Mouse (Mus musculus) liver, embryonic 16.5 days (tissue): ENCODE results near the gene Lce1m. TPM values are rescaled to one million over a fixed set of nuclear protein-coding genes. Genes with fewer than 3 reads are reported as not detected.

Experiments
- ATAC-seq: fragments of 200-750 bp; cut with Nextera tagmentation; 2 replicates; pipeline ENCODE4 v1.8.0; 2017; ENCODE audit warnings: low read depth, mild to moderate bottlenecking, moderate number of reproducible peaks, moderate library complexity
- H3K27ac ChIP-seq: fragments of 300-500 bp; sonication (generic); 2 replicates; pipeline ENCODE4 v1.5.1; 2014; ENCODE audit warnings: mild to moderate bottlenecking, low read length
- H3K27me3 ChIP-seq: fragments of 300-500 bp; sonication (generic); 2 replicates; pipeline ENCODE4 v1.6.1; 2014; ENCODE audit warnings: low read depth, low read length, mixed read lengths; ENCODE audit not compliant: control insufficient read depth, insufficient read depth
- H3K36me3 ChIP-seq: fragments of 300-500 bp; sonication (generic); 2 replicates; pipeline ENCODE4 v1.6.1; 2014; ENCODE audit warnings: mild to moderate bottlenecking; ENCODE audit not compliant: control insufficient read depth, insufficient read depth
- H3K4me1 ChIP-seq: fragments of 300-500 bp; sonication (generic); 2 replicates; pipeline ENCODE4 v1.6.1; 2014; ENCODE audit warnings: low read depth, low read length, mixed read lengths; ENCODE audit not compliant: control insufficient read depth
- H3K4me2 ChIP-seq: fragments of 300-500 bp; sonication (generic); 2 replicates; pipeline ENCODE4 v1.6.1; 2014; ENCODE audit warnings: low read depth, low read length, mixed read lengths
- H3K4me3 ChIP-seq: fragments of 300-500 bp; sonication (generic); 2 replicates; pipeline ENCODE4 v1.5.1; 2014; ENCODE audit warnings: low read depth, mild to moderate bottlenecking, low read length
- H3K9ac ChIP-seq: fragments of 300-500 bp; sonication (generic); 2 replicates; pipeline ENCODE4 v1.6.1; 2014; ENCODE audit warnings: low read depth, low read length
- H3K9me3 ChIP-seq: fragments of 300-500 bp; sonication (generic); replicated peaks from 2 replicates; pipeline ENCODE4 v1.6.1; 2016; ENCODE audit warnings: low read length; ENCODE audit not compliant: control insufficient read depth
- WGBS: fragments of 180-500 bp; shearing (Covaris S2); extraction: QIAGEN DNeasy Blood & Tissue Kit; methylation state at CpG from one replicate; pipeline ENCODE4 v1.1.7; 2014; ENCODE audit not compliant: insufficient replicate concordance; 5-methylcytosine and 5-hydroxymethylcytosine counted together
- polyA plus RNA-seq: library from polyadenylated mRNA; unstranded; fragments of >200 nt; fragmentation: Nextera tagmentation; extraction: Ambion mirVana; gene quantifications from 2 replicates; pipeline ENCODE4 v1.2.1, GENCODE M21; 2015

Gene Lce1m
- polyA plus RNA-seq, 1 experiment from 2014 or later, result not detected

DNA sequence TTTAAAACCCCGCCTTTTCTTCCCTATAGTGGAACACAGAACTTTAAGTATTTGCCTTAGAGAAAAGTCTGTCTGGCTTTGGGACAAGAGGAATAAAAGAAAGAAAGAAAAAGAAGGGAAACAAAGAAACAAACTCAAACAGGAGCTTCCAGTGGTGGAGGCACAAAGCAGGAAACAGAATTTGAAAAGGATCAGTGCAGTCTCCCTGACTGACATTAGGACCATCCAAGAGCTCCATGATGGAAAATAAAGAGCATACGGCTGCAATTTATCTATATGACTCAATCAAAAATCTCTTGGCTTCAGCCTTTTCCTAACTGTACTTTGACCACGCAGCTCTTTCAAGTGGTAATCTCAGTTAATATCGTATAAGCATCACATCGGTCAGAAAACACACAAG, 4.0 kb downstream of the Lce1m start:
- no peak for ATAC-seq
- Histone ChIP-seq H3K9ac (no peak overlapping the region), H3K9me3 (no peaks in the 10 kb centered on the region), H3K4me3 (peak overlapping the region; percentile 40; the same call in 1 of the 2 replicates), H3K36me3 (no peaks in the 10 kb centered on the region), H3K4me1 (no peaks in the 10 kb centered on the region), H3K4me2 (peak overlapping the region; percentile 38; the same call in 1 of the 2 replicates), H3K27ac (no peak overlapping the region), H3K27me3 (no peaks in the 10 kb centered on the region)
- WGBS, result 28% methylated on average over 5 of the region's 5 CpGs

DNA sequence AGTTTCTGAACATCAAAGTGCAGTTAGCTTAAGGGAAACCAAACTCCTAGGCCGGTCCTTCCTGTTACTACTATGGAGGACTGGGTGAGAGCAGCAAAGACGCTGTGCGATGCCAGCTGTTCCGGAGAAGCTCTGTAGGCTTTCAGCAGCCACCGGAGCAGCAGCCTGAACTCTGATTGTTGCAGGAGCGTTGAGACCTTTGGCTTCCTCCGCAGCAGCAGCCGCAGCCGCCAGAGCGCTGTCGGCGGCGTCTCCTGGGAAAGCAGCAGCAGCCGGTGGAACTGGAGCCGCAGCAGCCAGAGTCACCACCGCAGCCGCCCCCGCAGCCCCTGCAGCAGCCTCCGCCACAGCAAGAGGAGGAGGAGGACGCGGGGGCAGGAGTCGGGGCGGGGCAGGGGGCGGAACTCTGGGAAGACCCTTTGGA, 4.5 kb downstream of the Lce1m start:
- no peak overlapping the region for H3K27ac ChIP-seq
- H3K4me2 ChIP-seq, result peak overlapping the region; percentile 38
- no peaks in the 10 kb centered on the region for H3K27me3 ChIP-seq
- H3K9me3 ChIP-seq, result no peaks in the 10 kb centered on the region
- no peaks in the 10 kb centered on the region for H3K4me1 ChIP-seq
- no peak overlapping the region for H3K9ac ChIP-seq
- H3K4me3 ChIP-seq, result peak overlapping the region; percentile 40; the same call in 1 of the 2 replicates
- no peak for ATAC-seq
- 1% methylated on average over 24 of the region's 24 CpGs for WGBS
- H3K36me3 ChIP-seq, result no peaks in the 10 kb centered on the region

DNA sequence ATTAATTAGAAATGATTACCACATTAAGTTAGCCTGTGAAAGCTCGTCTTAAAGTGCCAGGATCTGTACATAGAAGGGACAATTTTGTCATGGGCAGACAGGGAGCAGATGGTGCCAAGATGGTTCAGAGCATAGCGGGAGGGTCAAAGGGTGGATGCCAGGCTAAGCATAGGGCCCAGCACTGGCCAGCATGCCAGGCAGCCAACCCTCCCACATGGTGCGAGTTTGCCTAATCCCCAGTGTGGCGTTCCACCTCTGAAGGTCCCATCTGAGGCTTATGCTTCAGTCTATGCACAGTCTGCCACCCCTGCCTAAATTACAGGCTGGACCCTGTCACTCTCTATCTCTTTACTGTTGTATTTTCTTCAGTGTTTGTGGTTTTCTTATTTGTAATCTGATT, 16.0 kb downstream of the Lce1m start:
- H3K9ac ChIP-seq, result no peak overlapping the region
- WGBS, result 58% methylated on average over 4 of the region's 4 CpGs

DNA sequence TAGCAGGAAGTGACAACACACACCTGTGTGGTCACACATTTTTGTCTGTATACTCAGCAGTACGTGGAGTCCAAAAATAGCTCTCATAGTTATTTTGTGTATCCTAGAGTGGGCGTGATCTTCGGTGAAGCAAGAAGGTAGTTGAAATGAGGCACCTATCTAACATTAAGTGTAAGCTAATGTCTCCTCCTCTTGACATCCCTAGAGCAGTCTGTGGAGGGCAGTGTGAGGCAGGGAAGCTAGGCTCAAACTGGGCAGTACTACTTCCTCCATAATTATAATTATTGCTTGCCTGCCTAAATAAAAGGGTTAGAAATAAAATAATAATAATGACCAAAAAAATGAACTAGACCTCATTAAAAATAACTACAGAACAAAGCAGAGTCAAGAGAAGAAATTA, 18.2 kb downstream of the Lce1m start:
- Histone ChIP-seq H3K9ac (no peak overlapping the region), H3K27ac (no peak overlapping the region), H3K36me3 (no peaks in the 10 kb centered on the region), H3K4me2 (no peak overlapping the region), H3K9me3 (no peaks in the 10 kb centered on the region), H3K27me3 (no peaks in the 10 kb centered on the region), H3K4me1 (no peaks in the 10 kb centered on the region), H3K4me3 (no peak overlapping the region)
- 55% methylated on average over 3 of the region's 3 CpGs for WGBS
- no peak for ATAC-seq

More for the DNA sequence above, 16.0 kb downstream of the Lce1m start:
- Histone ChIP-seq H3K9me3 (no peaks in the 10 kb centered on the region), H3K27me3 (no peaks in the 10 kb centered on the region), H3K4me1 (no peaks in the 10 kb centered on the region), H3K4me3 (no peak overlapping the region), H3K27ac (no peak overlapping the region), H3K4me2 (no peak overlapping the region), H3K36me3 (no peaks in the 10 kb centered on the region)
- ATAC-seq, result no peak

DNA sequence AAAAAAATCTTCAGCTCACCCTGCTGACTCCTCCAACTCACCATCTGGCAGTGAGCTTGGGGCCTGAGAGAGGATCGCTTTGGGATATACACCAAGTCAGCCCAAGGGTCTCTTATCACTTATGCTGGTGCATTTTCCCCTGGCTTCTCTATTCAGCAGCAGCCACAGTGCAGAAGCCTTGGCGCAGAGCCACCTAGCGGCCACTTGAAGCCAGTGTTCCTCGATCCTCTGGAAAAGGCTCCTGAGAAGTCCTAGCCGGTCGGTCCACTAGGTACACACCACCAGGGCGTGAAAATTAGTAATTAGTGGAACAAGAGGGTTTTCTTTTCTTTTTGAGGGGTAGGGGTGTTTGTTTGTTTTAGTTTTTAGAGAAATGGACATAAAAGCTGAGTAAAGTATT, 20.2 kb downstream of the Lce1m start:
- no peaks in the 10 kb centered on the region for H3K36me3 ChIP-seq
- 6% methylated on average over 7 of the region's 7 CpGs for WGBS
- H3K4me1 ChIP-seq, result no peaks in the 10 kb centered on the region
- H3K27me3 ChIP-seq, result no peaks in the 10 kb centered on the region
- no peak overlapping the region for H3K9ac ChIP-seq
- no peak overlapping the region for H3K4me3 ChIP-seq
- H3K4me2 ChIP-seq, result no peak overlapping the region
- H3K27ac ChIP-seq, result no peak overlapping the region
- no peak for ATAC-seq
- H3K9me3 ChIP-seq, result no peaks in the 10 kb centered on the region

DNA sequence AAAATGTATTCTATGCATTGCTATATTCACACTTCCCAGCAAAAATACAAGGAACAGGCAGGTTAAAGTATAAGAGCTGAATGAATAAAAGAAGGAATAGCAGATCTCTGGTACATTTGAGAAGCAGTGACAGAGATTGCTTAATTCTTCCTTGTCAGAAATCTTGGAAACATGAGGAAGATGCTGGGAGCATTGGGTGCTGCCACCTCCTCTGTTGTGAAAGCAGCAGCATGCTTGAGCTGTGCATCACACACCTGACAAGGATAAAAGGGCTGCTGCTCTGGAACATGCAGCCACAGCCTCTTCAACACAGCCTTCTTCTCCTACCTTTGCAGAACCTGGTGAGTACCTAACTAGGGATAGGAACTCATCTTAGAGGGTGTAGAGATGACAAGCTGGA, 26.9 kb downstream of the Lce1m start, which contains the start of gene Lce3f:
Lce3f (plus strand) TSS at position 301 of the 400 bp plus-strand sequence.
- ATAC-seq, result no peak
- Histone ChIP-seq H3K9me3 (no peaks in the 10 kb centered on the region), H3K36me3 (no peaks in the 10 kb centered on the region), H3K27ac (no peak within 1 kb of the TSS), H3K27me3 (no peaks in the 10 kb centered on the region), H3K4me2 (no peak within 1 kb of the TSS), H3K4me3 (no peak within 1 kb of the TSS), H3K9ac (no peak within 1 kb of the TSS), H3K4me1 (no peaks in the 10 kb centered on the region)

DNA sequence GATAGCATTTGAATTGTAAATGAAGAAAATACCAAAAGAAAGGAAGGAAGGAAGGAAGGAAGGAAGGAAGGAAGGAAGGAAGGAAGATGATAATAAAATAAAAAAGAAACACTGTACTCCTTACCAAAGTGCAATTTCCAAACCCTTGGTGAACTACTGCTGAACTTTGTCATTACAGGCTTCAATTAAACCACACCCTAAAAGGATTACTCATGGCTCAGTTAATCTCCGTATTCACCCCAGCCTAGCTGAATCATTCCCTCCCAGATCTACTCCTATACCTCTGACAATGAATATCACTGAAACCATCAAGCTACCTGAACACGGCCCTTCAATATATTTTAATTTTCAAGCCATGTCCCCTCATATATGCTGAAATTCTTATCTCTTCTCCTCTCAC, 40.4 kb downstream of the Lce1m start:
- H3K27ac ChIP-seq, result no peak overlapping the region
- H3K4me2 ChIP-seq, result no peak overlapping the region
- no peaks in the 10 kb centered on the region for H3K36me3 ChIP-seq
- H3K9ac ChIP-seq, result no peak overlapping the region
- no peaks in the 10 kb centered on the region for H3K4me1 ChIP-seq
- H3K9me3 ChIP-seq, result no peaks in the 10 kb centered on the region
- no peaks in the 10 kb centered on the region for H3K27me3 ChIP-seq
- no peak overlapping the region for H3K4me3 ChIP-seq
- ATAC-seq, result no peak
- WGBS, result 53% methylated on average over 2 of the region's 2 CpGs

Other genes starting within 250 kb of the Lce1m start
- not detected in 2 replicates for gene Lce1i, start 240.2 kb downstream of the Lce1m start, polyA plus RNA-seq
- gene Lce1j, start 228.5 kb downstream of the Lce1m start, polyA plus RNA-seq, result not detected in 2 replicates
- gene Lce1k, start 211.2 kb downstream of the Lce1m start, polyA plus RNA-seq, result not detected in 2 replicates
- not detected in 2 replicates for gene Kprp, start 191.8 kb downstream of the Lce1m start, polyA plus RNA-seq
- not detected in 2 replicates for gene Lce1l, start 167.8 kb downstream of the Lce1m start, polyA plus RNA-seq
- not detected in 2 replicates for gene 2310050C09Rik, start 148.8 kb downstream of the Lce1m start, polyA plus RNA-seq
- gene Lce3a, start 92.8 kb downstream of the Lce1m start, polyA plus RNA-seq, result not detected in 2 replicates
- not detected in 2 replicates for gene Lce3b, start 86.1 kb downstream of the Lce1m start, polyA plus RNA-seq
- not detected in 2 replicates for gene Lce3c, start 74.6 kb downstream of the Lce1m start, polyA plus RNA-seq
- not detected in 2 replicates for gene Lce3d, start 61.7 kb downstream of the Lce1m start, polyA plus RNA-seq
- gene Lce3e, start 52.0 kb downstream of the Lce1m start, polyA plus RNA-seq, result not detected in 2 replicates
- gene Lce3f, start 26.8 kb downstream of the Lce1m start, polyA plus RNA-seq, result not detected in 2 replicates
- not detected in 2 replicates for gene Crct1, start 3.4 kb downstream of the Lce1m start, polyA plus RNA-seq
- not detected in 2 replicates for gene Gm4858, start 49.8 kb upstream of the Lce1m start, polyA plus RNA-seq
- gene Crnn, start 125.7 kb upstream of the Lce1m start, polyA plus RNA-seq, result not detected in 2 replicates
- gene Flg2, start 178.2 kb upstream of the Lce1m start, polyA plus RNA-seq, result not detected in 2 replicates